Mouse (Mus musculus) heart, embryonic 14.5 days (tissue): ENCODE results near the gene Slc25a19. TPM values are rescaled to one million over a fixed set of nuclear protein-coding genes. Genes with fewer than 3 reads are reported as not detected.

Experiments
- ATAC-seq: fragments of 200-750 bp; cut with Nextera tagmentation; 2 replicates; pipeline ENCODE4 v1.8.0; 2017; ENCODE audit warnings: low read depth, moderate TSS enrichment; ENCODE audit not compliant: insufficient number of reproducible peaks, insufficient read depth, low FRiP score
- H3K27ac ChIP-seq, 2 experiments: fragments of 200-500 bp in 1 of 2; fragments of 300-500 bp in 1 of 2; sonication (generic) in 1 of 2; replicated peaks in 1 of 2; 2 replicates each; pipeline ENCODE4 v1.5.1; 2012 to 2014; ENCODE audit warnings: low read depth in 2 of 2, low read length in 2 of 2, control low read depth in 1 of 2, mild to moderate bottlenecking in 1 of 2, mixed read lengths in 1 of 2; ENCODE audit not compliant: control insufficient read depth in 1 of 2, insufficient read depth in 1 of 2
- H3K27me3 ChIP-seq: fragments of 300-500 bp; sonication (generic); 2 replicates; pipeline ENCODE4 v1.6.1; 2014; ENCODE audit warnings: mild to moderate bottlenecking, low read length, control low read depth; ENCODE audit not compliant: control insufficient read depth, insufficient read depth
- H3K36me3 ChIP-seq: fragments of 300-500 bp; sonication (generic); 2 replicates; pipeline ENCODE4 v1.6.1; 2014; ENCODE audit warnings: mild to moderate bottlenecking, control low read depth, low read length, mixed read lengths; ENCODE audit not compliant: control insufficient read depth, insufficient read depth
- H3K4me1 ChIP-seq, 2 experiments: fragments of 200-500 bp in 1 of 2; fragments of 300-500 bp in 1 of 2; sonication (generic) in 1 of 2; 2 replicates each; pipeline ENCODE4 v1.6.1; 2012 to 2014; ENCODE audit warnings: low read length in 2 of 2, control low read depth in 1 of 2, mixed read lengths in 1 of 2; ENCODE audit not compliant: control insufficient read depth in 2 of 2, insufficient read depth in 2 of 2
- H3K4me2 ChIP-seq: fragments of 300-500 bp; sonication (generic); 2 replicates; pipeline ENCODE4 v1.6.1; 2014; ENCODE audit warnings: mild to moderate bottlenecking, low read length
- H3K4me3 ChIP-seq, 2 experiments: fragments of 200-500 bp in 1 of 2; fragments of 300-500 bp in 1 of 2; sonication (generic) in 1 of 2; 2 replicates each; pipeline ENCODE4 v1.5.1; 2012 to 2014; ENCODE audit warnings: low read length in 2 of 2, mild to moderate bottlenecking in 2 of 2, control low read depth in 1 of 2, low read depth in 1 of 2, moderate library complexity in 1 of 2; ENCODE audit not compliant: control insufficient read depth in 1 of 2, insufficient read depth in 1 of 2
- H3K9ac ChIP-seq: fragments of 300-500 bp; sonication (generic); 2 replicates; pipeline ENCODE4 v1.6.1; 2014; ENCODE audit warnings: mild to moderate bottlenecking, low read length
- H3K9me3 ChIP-seq: fragments of 300-500 bp; sonication (generic); 2 replicates; pipeline ENCODE4 v1.6.1; 2016; ENCODE audit warnings: low read length, control low read depth; ENCODE audit not compliant: control insufficient read depth
- WGBS: fragments of 180-500 bp; shearing (Covaris S2); extraction: QIAGEN DNeasy Blood & Tissue Kit; methylation state at CpG from one replicate; pipeline ENCODE4 v1.1.7; 2014; 5-methylcytosine and 5-hydroxymethylcytosine counted together
- polyA plus RNA-seq: library from polyadenylated mRNA; unstranded; fragments of >200 nt; fragmentation: Nextera tagmentation; extraction: Ambion mirVana; gene quantifications from 2 replicates; pipeline ENCODE4 v1.2.1, GENCODE M21; 2014

Gene Slc25a19
- polyA plus RNA-seq, 1 experiment from 2014 or later: 42.8 TPM

GRCm38 (mm10) chr11:115603128-115603475 lies 25.0 kb downstream of the Slc25a19 start:
- peak overlapping the region; percentile 86 to 91 for H3K27ac ChIP-seq
- H3K27me3 ChIP-seq: no peaks in the 10 kb centered on the region
- peak overlapping the region; percentile 90 for H3K4me2 ChIP-seq
- no peaks in the 10 kb centered on the region for H3K9me3 ChIP-seq
- H3K4me1 ChIP-seq: peaks cover 10 to 40% of the 10 kb centered on the region in 2 experiments
- WGBS: 3% methylated on average over 15 of the region's 15 CpGs
- H3K4me3 ChIP-seq: peak overlapping the region; percentile 92 to 100
- peak overlapping the region; percentile 95 for H3K9ac ChIP-seq
- H3K36me3 ChIP-seq: peaks cover 45% of the 10 kb centered on the region
- ATAC-seq: no peak

- ATAC-seq: no peak
- Histone ChIP-seq H3K27ac (no peak overlapping the region), H3K9ac (no peak overlapping the region), H3K27me3 (no peaks in the 10 kb centered on the region), H3K4me1 (peaks cover 10 to 40% of the 10 kb centered on the region in 2 experiments), H3K4me3 (no peak overlapping the region), H3K4me2 (no peak overlapping the region), H3K9me3 (no peaks in the 10 kb centered on the region), H3K36me3 (peaks cover 40% of the 10 kb centered on the region)
- WGBS: 52% methylated on average over 4 of the region's 4 CpGs
These were observed 26.9 kb downstream of the Slc25a19 start for GRCm38 (mm10) chr11:115601174-115601573.

GRCm38 (mm10) chr11:115600743-115601142 lies 27.4 kb downstream of the Slc25a19 start:
- Histone ChIP-seq H3K27me3 (no peaks in the 10 kb centered on the region), H3K4me2 (no peak overlapping the region), H3K9ac (no peak overlapping the region), H3K4me3 (no peak overlapping the region), H3K4me1 (peaks cover 10 to 40% of the 10 kb centered on the region in 2 experiments), H3K36me3 (peaks cover 40% of the 10 kb centered on the region), H3K9me3 (no peaks in the 10 kb centered on the region), H3K27ac (no peak overlapping the region)
- ATAC-seq: no peak
- 85% methylated on average over 15 of the region's 15 CpGs for WGBS

GRCm38 (mm10) chr11:115599722-115600121 lies 28.4 kb downstream of the Slc25a19 start:
- H3K36me3 ChIP-seq: peaks cover 38% of the 10 kb centered on the region
- no peaks in the 10 kb centered on the region for H3K27me3 ChIP-seq
- no peak for ATAC-seq
- 78% methylated on average over 7 of the region's 7 CpGs for WGBS
- peaks cover 8 to 34% of the 10 kb centered on the region in 2 experiments for H3K4me1 ChIP-seq
- no peak overlapping the region for H3K4me2 ChIP-seq
- H3K9ac ChIP-seq: no peak overlapping the region
- no peak overlapping the region for H3K27ac ChIP-seq
- no peaks in the 10 kb centered on the region for H3K9me3 ChIP-seq
- H3K4me3 ChIP-seq: no peak overlapping the region

- H3K27me3 ChIP-seq: no peaks in the 10 kb centered on the region
- no peak overlapping the region for H3K4me2 ChIP-seq
- no peak overlapping the region for H3K9ac ChIP-seq
- peaks cover 6 to 32% of the 10 kb centered on the region in 2 experiments for H3K4me1 ChIP-seq
- ATAC-seq: no peak
- H3K4me3 ChIP-seq: no peak overlapping the region
- peaks cover 52% of the 10 kb centered on the region for H3K36me3 ChIP-seq
- no peak overlapping the region for H3K27ac ChIP-seq
- WGBS: 84% methylated on average over 4 of the region's 4 CpGs
- no peaks in the 10 kb centered on the region for H3K9me3 ChIP-seq
These were observed 29.8 kb downstream of the Slc25a19 start for GRCm38 (mm10) chr11:115598309-115598708.

- no peak for ATAC-seq
- Histone ChIP-seq H3K36me3 (peaks cover 80% of the 10 kb centered on the region), H3K27me3 (no peaks in the 10 kb centered on the region), H3K4me2 (no peak overlapping the region), H3K27ac (no peak overlapping the region), H3K4me1 (peaks cover 3 to 5% of the 10 kb centered on the region in 2 experiments; a peak in 2 of 4 replicates), H3K9ac (no peak overlapping the region), H3K9me3 (no peaks in the 10 kb centered on the region), H3K4me3 (no peak overlapping the region)
- WGBS: 98% methylated on average over 3 of the region's 3 CpGs
These were observed 32.9 kb downstream of the Slc25a19 start for GRCm38 (mm10) chr11:115595209-115595608.

- H3K9ac ChIP-seq: no peak overlapping the region
- no peak overlapping the region for H3K27ac ChIP-seq
- H3K4me2 ChIP-seq: no peak overlapping the region
- no peak for ATAC-seq
- H3K27me3 ChIP-seq: no peaks in the 10 kb centered on the region
- H3K36me3 ChIP-seq: peaks cover 94% of the 10 kb centered on the region
- no peaks in the 10 kb centered on the region for H3K9me3 ChIP-seq
- H3K4me3 ChIP-seq: no peak overlapping the region
- WGBS: 82% methylated on average over 2 of the region's 2 CpGs
- H3K4me1 ChIP-seq: no peaks in the 10 kb centered on the region; a peak in 1 of 4 replicates
These were observed 37.5 kb downstream of the Slc25a19 start for GRCm38 (mm10) chr11:115590526-115591075.

- 86% methylated on average over 9 of the region's 9 CpGs for WGBS
- Histone ChIP-seq H3K27me3 (no peaks in the 10 kb centered on the region), H3K9me3 (no peaks in the 10 kb centered on the region), H3K4me2 (no peak overlapping the region), H3K4me3 (no peak overlapping the region), H3K36me3 (peaks cover 98% of the 10 kb centered on the region), H3K4me1 (no peaks in the 10 kb centered on the region; a peak in 1 of 4 replicates), H3K27ac (no peak overlapping the region), H3K9ac (no peak overlapping the region)
- no peak for ATAC-seq
These were observed 40.1 kb downstream of the Slc25a19 start for GRCm38 (mm10) chr11:115587984-115588383.
